In the genomic region with DNA sequence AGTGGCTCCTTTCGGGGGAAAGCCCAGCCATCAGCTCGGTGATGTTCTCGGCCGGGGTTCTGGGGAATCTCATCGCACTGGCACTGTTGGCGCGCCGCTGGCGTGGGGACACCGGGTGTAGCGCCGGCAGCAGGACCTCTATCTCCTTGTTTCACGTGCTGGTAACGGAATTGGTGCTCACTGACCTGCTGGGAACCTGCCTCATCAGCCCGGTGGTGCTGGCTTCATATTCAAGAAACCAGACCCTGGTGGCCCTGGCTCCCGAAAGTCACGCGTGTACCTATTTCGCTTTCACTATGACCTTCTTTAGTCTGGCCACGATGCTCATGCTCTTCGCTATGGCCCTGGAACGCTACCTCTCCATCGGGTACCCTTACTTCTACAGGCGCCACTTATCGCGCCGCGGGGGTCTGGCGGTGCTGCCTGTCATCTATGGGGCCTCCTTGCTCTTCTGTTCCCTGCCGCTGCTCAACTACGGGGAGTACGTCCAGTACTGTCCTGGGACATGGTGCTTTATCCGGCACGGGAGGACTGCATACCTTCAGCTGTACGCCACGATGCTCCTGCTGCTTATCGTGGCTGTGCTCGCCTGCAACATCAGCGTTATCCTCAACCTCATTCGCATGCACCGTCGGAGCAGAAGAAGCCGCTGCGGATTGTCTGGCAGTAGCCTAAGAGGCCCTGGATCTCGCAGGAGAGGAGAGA, we compare ENCODE assay signal across 8 mouse cellular contexts. TPM values are rescaled to one million over a fixed set of nuclear protein-coding genes. Genes with fewer than 3 reads are reported as not detected.
DNase-seq lines count a peak whose midpoint lies in the region; TF ChIP-seq lines count a peak whose summit lies in the region.

No protein-coding gene starts in this region.

- H3K4me3 ChIP-seq in bone marrow, adult 2 months (replicated peaks; ENCODE audit: control insufficient read depth, low read depth, low read length), result peak overlapping the region; percentile 95
- peak overlapping the region; percentile 55 for H3K4me3 ChIP-seq in forebrain, embryonic 10.5 days

- no peaks in the 10 kb centered on the region for H3K36me3 ChIP-seq in forebrain, embryonic 10.5 days (replicated peaks)

- intact Hi-C loops in left cerebral cortex, postnatal 4 days (cut with DNase I), result loop anchor here (5.0 kb wide), 1 partner anchor 143 kb away; no protein-coding TSS in a partner anchor

- peak; percentile 7 for DNase-seq in left cerebral cortex, postnatal 4 days
- DNase-seq in left cerebral cortex, adult 11 months (ENCODE audit: low spot score), result no peak
- peak; percentile 22 for DNase-seq in forebrain, embryonic 10.5 days (ENCODE audit: extremely low spot score, low spot score)
- DNase-seq in induced T-regulatory cell, adult 2 months (ENCODE audit: low read depth), result peak; percentile 65
- DNase-seq in mesoderm, embryonic 11.5 days (ENCODE audit: low read depth, low spot score), result peak; percentile 36
- peak; percentile 43 for DNase-seq in testis, postnatal 10 days (ENCODE audit: low spot score)
- no peak for DNase-seq in T-cell, adult 2 months (ENCODE audit: low spot score)

- under 1% methylated on average over 45 of the region's 45 CpGs for WGBS in bone marrow, adult 2 months
- WGBS in forebrain, embryonic 10.5 days, result 2% methylated on average over 45 of the region's 45 CpGs

- no peak for TF ChIP-seq CTCF in bone marrow, adult 2 months (IDR thresholded peaks at IDR 0.05; ENCODE audit: control insufficient read depth, insufficient read depth, low read length)

- peak overlapping the region; percentile 95 for H3K27ac ChIP-seq in bone marrow, adult 2 months (ENCODE audit: control insufficient read depth, insufficient read depth, low read depth, low read length, poor library complexity)
- H3K27ac ChIP-seq in forebrain, embryonic 10.5 days, result no peak overlapping the region

- peaks cover 51% of the 10 kb centered on the region for H3K27me3 ChIP-seq in forebrain, embryonic 10.5 days (ENCODE audit: poor library complexity, severe bottlenecking)

- TF ChIP-seq POLR2A in bone marrow, adult 2 months (IDR thresholded peaks at IDR 0.05; ENCODE audit: borderline replicate concordance, control insufficient read depth, low read depth, low read length), result no peak

- peaks cover 3% of the 10 kb centered on the region; the same call in 1 of the 2 replicates for H3K4me1 ChIP-seq in bone marrow, adult 2 months (ENCODE audit: control insufficient read depth, insufficient read depth, low read length)
- peaks cover 26% of the 10 kb centered on the region for H3K4me1 ChIP-seq in forebrain, embryonic 10.5 days

- H3K9me3 ChIP-seq in forebrain, embryonic 10.5 days, result no peaks in the 10 kb centered on the region

RNA-seq across cellular contexts. Expression of a gene that starts 1.2 kb away (rescaled TPM):
- total RNA-seq in left cerebral cortex, postnatal 4 days (2021), result 1 to 10 TPM in 1 of 2 experiments, under 1 TPM in 1; 0.60 to 1.0 TPM
- polyA plus RNA-seq in bone marrow, adult 2 months (2011; ENCODE audit: insufficient read depth, insufficient read length, low replicate concordance, missing spikeins), result 1.3 and 3.7 TPM in 2 replicates
- polyA plus RNA-seq in forebrain, embryonic 10.5 days (2016; fragmentation: Nextera tagmentation; extraction: Ambion mirVana), result not detected in 2 replicates

Comparison
In these comparisons a context has a peak if more than half of its experiments do, and no peak if none do; other contexts are left out.
1. DNase-seq: peak in left cerebral cortex, postnatal 4 days (single experiment), forebrain, embryonic 10.5 days (single experiment), induced T-regulatory cell, adult 2 months (single experiment), mesoderm, embryonic 11.5 days (single experiment) and testis, postnatal 10 days (single experiment); none in left cerebral cortex, adult 11 months (single experiment) and T-cell, adult 2 months (single experiment).